Mouse (Mus musculus) heart, postnatal 14 days (tissue): ENCODE measurements around the gene Dlx1. TPM values are rescaled to one million over a fixed set of nuclear protein-coding genes. Genes with fewer than 3 reads are reported as not detected.

Experiments used
- DNase-seq, 2 experiments: peaks; one replicate each; pipeline ENCODE4 v3.0.0; 2021 to 2022
- intact Hi-C: fragments of 180-260 bp; cut with DNase I; formaldehyde crosslinking; loops from one replicate; pipeline ENCODE4 v1.15.1; 2025
- long read RNA-seq, 2 experiments: library from polyadenylated mRNA; stranded (forward); transcript quantifications; one replicate each; pipeline ENCODE4 v2.0.0; 2021
- total RNA-seq, 2 experiments: library from RNA; stranded (reverse); gene quantifications; 2 replicates each; pipeline ENCODE4 v1.2.3; 2021

Gene Dlx1
- total RNA-seq: under 1 TPM; 0.44 to 0.60 TPM
- long read RNA-seq, experiment 1: 0 reads
- long read RNA-seq, experiment 2: 0 reads

DNA sequence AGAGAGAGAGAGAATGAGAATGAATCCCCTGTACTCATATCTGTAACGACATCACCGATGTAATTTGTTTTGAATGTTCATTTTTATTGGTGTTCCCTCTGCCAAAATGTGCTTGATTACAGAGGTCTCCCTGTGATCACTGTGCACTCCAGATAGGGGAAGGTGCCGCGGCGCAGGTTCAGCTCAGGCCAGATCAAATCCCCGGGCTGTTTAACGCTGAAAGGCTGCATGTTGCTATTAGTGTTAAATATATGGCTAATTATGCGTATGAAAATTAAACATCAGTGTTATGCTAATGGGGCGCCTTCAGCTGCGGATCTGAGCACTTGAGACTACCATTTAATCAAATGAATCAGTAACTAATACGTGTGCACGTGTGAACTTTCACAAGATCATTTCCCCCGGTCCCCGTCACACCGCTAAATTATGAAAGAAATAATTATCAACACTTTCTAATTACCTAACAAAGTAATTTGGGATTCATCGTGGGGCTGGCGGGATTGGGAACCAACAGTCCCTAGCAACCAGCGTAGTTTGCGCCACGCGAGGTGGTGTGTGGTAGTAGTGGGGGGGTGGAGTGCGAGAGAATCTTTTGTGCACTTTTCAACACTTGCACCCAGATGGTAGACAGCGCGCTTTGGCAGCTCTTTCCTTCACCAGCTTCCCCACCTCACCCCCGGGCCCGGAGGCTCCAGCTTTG lies at the start of gene Dlx1:
Gene Dlx1 (plus strand): TSS at position 100 of the 700 bp plus-strand sequence.
- intact Hi-C loops: no loop called here
- DNase-seq: no peak

DNA sequence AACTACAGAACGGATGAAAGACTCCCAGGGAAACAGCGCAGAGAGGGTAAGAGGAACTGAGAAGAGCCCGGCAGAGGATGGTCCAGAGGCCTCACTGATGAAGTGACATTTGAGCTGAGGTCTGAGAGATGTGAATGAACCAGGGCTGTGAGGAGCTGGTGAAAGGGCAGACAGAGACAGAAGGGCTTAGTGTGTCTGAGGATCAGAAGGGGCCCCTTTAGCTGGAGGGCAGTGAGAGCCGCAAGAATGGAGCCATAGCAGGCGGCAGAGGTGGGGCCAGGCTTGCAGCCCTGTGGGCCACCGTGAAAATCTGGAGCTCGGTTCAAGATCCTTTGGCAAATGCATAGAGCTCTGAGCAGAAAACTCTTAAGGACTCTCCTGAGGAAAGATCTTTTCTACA lies 48.0 kb upstream of the Dlx1 start:
- intact Hi-C loops: no loop called here
- no peak for DNase-seq

DNA sequence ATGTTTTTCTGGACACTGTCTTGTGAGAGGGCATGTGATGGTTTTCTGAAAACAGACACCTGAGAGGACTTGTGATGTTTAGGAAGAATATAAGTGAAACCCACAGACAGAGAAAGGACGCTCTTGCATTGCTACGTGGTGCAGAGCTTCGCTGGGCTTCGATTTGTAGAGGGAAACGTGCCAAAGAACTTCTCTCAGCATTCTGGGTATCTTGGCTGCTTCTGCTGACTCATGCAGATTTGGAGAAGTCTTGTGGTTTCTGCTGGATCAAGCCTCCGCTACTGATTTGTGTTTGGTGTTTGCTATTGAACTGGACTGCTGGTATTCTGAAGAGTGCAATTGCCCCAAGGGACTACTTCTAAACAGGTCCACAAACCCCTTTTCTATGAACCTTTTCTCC lies 46.1 kb upstream of the Dlx1 start:
- intact Hi-C loops: no loop called here
- no peak for DNase-seq

DNA sequence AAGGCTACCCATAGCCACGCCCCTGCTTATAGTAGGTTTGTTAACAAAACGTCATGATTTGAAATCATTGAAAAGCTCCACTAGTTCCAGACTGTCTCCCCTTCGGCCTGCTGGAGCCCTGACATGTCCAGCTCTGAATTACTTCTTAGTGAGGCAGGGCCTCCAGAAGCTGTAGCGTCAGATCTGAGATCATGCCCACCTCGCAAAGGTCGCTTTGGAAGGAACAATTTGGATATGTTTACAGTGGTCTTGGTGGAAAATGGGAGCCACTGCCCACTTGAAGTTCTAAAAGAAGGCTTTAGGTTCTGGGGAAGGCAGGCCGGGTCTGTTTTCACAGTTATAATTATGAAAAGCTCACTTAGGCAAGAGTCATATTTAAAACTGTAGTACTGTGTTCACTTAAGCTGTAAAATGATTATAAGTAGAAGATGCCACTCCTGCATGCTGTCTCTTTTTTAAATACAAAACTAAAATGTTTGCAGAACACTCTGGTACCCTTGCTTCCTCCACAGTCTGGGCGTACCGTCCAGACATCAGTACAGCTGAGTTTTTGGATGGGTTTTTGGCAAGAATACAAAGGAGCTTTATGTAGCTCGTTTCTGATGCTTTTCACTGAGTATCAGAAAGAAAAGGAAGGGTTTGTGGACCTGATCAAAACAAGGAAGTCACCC lies 44.7 kb upstream of the Dlx1 start:
- intact Hi-C loops: no loop called here
- no peak for DNase-seq

DNA sequence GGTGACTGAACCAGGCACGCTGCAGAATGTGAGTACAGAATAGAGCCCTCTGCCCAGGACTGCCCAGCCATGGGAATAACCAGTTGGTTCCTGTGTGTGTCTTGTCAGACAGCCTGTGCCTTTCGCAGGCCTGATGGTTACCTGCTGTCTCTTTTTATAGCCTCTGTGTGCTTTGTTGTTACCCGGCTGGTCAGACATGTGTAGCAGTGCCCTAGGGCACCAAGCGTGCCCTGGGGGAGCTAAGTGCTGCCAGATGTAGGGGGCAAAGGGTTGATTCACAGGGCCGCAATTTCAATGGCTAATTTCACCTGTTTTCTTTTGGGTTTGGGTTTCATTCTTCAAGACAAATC lies 44.2 kb upstream of the Dlx1 start:
- intact Hi-C loops: no loop called here

DNA sequence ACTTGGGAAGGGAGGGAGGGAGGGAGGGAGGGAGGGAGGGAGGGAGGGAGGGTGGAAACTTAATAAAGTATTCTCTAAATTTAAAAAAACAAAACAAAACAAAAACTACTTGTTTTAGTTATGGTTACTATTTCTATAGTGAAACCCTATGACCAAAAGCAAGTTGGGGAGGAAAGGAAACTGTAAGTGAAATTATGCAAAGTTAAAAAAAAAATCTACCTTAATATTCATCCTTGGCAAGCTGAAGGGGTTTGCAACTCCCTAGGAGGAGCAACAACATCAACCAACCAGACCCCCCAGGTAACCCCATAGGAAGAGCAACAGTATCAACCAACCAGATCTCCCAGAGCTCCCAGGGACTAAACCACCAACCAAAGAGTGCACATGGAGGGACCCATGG lies 36.6 kb upstream of the Dlx1 start:
- intact Hi-C loops: no loop called here
- DNase-seq: no peak

More for the DNA sequence above, 44.2 kb upstream of the Dlx1 start:
- no peak for DNase-seq

DNA sequence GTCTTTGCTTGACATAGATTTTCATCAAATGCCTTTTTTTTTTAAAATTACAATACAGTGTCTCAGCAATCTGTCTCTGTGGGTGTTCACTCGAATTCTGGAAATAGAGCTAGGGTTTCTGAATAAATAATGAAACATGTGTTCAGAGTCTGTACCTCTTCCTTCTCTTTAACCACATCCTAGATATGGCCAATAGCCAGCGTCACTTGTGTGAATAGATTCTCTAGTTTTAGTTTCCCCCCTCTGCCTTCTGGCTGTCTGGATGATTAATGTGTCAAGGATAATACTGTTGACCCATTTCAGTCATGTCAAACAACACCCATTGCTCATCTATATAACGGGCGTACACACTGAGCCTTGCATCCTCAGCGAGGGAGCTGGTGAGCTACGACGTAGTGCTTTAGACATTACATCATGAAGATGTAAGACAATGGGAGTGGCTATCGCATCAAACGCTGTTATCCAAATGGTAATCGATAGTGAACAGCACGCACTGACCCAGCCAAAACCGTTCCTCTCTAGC lies 34.7 kb upstream of the Dlx1 start:
- no peak for DNase-seq
- intact Hi-C loops: no loop called here

DNA sequence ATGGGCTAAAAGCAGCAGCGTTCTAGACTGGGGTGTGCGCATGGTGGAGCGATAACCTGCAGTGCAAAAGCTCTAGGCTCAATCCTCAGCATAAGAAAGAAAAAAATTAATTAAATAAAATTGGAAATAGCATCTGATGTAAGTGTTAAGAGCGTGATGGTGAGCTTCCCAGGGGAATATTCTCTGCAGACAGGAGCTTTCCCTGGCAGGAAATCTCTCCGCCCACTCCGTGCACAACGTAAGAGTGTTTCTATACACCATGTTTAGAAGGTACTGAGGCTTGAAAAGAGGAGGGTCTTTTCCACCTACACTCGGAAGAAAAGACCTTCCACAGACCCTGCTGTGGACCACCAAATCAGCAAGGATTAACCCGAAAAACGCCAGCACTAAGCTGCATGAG lies 33.4 kb upstream of the Dlx1 start:
- intact Hi-C loops: no loop called here
- no peak for DNase-seq

DNA sequence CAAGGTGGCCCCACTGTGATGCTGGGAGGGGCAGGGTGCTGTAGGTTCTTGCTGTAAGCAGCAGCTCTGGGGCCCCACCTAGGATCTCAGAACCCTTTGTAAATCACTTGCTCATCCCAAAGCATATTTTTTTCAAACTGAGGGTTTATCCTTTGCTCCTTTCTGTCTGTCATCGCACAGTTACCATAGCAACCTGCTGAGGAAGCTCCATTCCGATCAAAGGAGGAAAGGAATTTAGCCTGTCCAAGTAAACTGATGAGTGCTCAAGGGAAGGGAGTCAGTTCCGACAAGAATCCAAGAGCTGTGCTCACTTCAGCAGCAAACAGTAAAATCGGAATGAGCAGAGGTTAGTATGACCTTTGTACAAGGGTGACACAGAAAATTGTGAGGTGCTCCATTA lies 32.9 kb upstream of the Dlx1 start:
- no peak for DNase-seq
- intact Hi-C loops: no loop called here

DNA sequence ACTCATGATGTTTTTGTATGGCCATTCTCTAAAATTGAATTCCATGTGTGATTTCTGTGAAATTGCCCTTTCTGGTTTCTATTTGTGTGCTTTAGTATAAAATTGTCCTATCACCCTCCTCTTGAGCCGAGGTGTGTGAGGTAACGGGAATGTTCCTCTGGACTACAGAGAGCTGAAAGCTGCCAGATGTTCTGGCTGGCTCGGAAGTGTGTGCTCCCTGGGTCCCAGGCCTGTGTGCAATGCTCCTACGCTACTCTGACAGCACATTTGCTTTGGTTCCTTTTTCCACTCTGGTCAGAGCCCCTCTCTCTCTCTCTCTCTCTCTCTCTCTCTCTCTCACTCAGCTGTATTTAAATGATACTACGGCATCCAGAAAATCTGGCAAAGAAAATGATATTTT lies 30.7 kb upstream of the Dlx1 start:
- intact Hi-C loops: no loop called here

DNA sequence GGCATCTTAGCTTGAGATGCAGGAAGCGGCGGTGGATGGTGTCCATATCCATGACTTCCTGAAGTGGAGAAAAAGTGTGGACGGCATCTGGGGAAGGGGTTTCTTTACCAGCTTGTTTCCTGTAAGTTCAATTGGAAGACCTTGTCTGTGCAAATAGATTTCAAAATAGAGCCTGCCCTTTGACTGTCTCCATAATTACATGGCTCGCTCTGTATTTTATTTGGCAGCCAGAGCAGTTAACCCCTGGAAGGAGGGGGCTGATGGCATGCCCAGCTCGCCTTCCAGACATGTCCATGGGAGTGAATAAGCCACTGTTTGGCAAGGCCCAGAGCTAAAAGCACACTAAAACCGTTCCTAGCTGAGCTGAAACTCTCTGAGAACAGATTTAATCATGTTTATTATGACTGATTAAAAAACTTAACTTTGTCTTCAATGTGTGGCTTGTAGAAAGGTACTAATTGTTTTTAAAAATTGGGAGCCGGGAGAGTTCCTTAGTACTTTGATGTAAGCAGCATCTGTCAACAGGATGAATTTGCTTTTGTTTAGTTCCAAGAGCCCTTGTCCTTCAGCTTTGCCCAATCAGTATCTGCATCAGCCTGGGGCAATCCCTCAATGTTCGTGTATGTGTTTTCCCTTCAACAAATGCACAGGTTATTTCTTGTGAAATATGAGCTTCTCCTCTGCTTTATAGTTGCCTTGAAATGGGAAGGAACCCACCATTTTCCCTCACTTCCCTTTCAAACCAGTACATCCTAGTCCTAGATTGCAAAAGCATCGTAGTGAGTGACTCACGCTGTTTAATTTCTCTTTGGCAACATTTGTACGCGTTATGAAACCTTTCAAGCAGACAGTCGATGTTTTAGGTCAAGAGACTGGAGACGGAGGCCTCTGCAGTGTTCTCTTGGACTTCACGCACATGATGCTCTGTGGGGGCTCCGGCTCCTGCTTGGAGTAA lies 28.4 kb upstream of the Dlx1 start:
- no peak for DNase-seq
- intact Hi-C loops: no loop called here

More for the DNA sequence above, 30.7 kb upstream of the Dlx1 start:
- DNase-seq: peak in 1 of 2 experiments; percentile 8

DNA sequence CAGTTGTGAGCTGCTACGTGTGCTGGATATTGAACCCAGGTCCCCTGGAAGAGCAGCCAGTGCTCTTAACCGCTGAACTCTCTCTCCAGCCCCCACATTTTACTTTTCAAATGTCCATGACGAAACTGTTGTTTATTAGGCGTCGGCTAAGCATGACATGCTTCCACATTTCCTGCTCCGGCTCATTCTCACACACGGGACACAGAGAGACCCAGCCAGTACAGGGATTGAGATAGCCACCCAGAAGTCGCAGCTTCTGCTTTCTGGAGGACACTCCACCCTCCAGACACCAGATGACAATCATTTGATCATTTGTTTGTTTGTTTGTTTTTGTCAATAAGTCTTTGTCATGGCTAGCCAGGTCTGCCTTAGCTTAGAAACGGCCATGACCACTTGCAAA lies 23.1 kb upstream of the Dlx1 start:
- intact Hi-C loops: no loop called here
- no peak for DNase-seq

DNA sequence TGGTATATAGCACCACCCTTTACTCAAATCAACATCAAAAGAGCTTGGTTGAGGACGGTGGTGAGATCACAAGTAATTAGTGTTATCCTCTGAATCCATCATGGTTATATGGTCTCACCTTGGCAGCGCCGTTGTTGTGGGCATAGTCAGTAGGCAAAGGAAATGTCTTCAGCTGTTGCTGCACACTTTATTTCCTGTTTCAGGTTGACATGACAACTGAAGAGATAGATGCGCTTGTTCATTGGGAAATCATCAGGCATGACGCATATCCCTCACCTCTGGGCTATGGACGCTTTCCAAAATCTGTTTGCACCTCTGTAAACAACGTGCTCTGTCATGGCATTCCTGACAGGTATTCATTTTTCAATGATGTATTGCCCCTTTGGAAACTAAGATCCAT lies 16.7 kb upstream of the Dlx1 start:
- no peak for DNase-seq
- intact Hi-C loops: no loop called here

DNA sequence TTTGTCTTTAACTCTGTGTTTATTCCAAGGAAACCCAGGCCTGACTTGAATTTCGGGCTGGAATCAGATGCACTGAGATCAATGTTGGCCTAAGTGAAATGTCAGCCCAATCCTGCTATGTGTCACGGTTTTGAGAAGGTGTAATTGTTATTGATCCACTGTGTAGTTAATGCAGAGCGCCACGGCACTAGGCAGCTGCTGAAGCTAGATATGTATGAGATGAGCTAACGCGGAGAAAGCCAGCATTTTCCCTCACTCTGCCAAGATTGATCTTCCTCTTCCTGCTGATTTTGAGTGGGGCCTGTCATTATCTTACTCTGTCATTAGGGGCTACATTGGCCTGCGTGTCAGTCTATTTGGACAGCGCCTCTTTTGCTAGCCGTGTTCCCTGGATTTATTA lies 15.6 kb upstream of the Dlx1 start:
- intact Hi-C loops: no loop called here
- no peak for DNase-seq

DNA sequence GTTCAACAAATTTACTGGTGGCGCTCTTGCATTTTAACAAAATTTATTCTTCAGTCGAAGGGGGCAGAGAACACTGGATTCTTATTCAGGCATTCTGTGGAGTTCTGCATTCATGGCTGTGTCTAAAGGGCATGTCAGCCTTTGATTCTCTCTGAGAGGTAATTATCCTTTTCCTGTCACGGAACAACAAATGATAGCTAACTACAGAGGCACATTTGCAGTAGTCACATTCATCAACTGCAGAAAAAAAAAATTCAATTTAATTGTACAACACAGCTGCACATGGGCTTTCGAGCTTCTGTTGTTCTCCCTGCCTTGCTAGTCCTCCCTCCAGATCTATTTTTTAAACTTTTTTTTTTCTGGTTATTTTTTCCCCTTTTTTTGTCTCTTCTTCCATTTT lies 10.9 kb upstream of the Dlx1 start:
- intact Hi-C loops: no loop called here
- DNase-seq: no peak

DNA sequence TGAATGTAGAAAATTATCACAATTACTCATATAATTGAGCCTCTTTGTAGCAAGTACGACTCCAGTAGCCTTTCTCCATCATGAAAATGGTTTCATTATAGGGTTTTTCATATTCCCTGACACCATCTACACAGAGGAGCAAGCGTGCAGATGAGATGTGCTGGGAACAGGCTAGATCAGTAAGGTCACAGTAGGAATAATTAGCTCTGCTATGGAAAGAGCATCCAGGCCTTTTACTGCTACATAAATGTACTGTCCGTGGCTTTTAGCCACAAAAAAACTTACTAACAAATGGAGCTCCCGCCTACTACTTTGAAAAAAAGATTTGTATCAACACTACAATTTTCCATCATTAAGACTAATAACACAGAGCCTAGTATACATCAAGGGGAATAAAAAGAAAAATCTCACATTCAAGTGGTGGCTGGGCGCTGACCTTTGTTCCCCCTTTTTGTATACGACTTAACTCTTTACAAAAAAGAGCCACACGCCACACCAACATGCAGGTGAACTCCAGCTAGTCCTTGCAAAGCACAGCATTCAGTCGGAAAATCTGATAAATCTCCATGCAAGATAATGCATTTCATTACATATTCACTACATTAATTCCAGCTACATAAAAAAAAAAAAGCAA lies 10.3 kb upstream of the Dlx1 start:
- DNase-seq: no peak
- intact Hi-C loops: no loop called here

DNA sequence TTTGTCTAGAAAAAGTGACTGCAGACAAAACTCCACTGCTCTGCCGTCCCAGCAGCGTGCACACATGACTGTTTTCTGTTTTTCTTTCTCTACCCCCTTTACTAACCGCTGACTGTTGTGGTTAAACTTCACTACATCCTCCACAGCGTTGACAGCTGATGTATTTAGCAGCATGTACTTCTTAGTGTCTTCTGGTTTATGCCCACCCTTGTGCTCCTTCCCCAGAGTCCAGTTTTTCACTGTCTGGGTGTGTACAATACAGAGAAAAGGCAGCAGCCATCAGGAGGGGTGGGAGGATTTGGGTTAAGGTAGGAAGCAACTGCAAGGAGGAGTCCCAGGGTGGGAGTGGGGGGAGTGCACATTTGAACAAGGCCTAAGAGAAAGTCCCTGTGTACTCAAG lies 5.0 kb upstream of the Dlx1 start:
- DNase-seq: no peak
- intact Hi-C loops: no loop called here

DNA sequence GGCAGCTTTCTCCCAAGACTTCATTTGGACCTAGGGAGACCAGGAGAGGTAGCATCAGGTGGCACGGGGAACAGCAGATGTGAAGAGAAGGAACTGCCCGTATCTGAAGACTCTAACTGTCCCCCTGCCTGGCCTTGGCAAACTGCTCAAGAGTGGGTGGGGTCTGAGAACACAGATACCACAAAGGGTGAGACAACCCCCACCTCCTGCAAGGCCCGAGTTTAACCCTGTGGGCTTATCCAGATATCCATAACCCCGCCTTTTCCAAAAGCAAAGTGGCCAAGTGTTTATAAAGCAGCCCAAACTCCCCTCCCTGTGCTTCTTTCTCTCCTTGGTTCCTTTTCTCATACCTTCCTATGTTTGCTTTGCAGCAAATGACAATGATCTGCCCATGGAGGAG lies 4.5 kb upstream of the Dlx1 start:
- no peak for DNase-seq
- intact Hi-C loops: no loop called here

DNA sequence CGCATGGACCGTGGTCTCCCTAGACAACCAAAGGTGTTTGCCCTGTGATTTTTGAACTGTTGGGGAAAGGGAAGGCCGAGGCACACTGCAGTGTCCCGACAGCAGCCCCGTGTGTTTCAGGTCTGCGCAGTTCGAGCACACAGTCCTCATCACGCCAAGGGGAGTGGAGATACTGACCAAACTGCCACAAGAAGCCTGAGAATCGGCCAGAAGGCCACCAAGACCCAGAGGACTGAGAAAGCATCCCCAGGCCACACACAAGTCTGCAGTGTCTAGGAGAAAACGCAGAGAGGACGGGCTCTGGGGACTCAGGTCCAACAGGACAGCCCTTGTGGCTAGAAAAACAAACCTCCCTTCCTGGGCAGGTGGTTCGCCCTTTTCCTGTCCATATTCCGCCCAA lies 3.1 kb upstream of the Dlx1 start:
- no peak for DNase-seq
- intact Hi-C loops: no loop called here

DNA sequence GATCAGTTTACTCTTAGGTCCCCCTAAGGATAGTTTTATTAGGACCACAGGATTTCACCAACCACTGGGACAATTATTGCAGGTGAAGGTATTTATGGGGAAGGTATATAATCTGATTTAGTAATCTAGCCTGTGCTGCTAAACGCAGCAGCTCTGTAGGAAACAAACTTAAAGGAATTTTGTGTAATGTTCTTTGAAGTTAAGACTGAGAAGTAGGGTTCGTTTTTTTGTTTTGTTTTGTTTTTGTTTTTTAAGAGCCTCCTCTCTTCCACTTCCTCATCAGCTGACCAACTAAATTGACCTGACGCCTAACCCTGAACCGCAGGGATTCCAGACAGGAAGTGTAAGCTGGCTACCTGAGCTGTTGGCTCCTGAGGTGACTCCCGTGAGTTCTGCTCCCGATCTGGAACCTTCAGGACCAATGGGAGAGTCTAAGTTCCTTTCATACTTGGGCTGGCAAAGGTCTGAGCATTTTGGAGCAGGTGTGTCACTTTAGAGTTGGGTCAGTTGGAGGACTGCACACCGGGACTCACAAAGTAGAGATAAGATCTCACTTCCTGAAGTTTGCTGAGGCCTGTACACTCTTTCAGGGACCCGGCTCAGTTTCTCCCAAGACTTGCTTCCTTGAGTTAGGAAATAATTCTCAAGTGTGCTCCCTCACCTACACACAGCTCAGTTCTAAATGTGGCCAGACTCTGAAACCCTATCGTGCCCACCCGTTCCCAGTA lies 1.2 kb upstream of the Dlx1 start:
- DNase-seq: no peak
- intact Hi-C loops: no loop called here
